Mouse (Mus musculus) heart, embryonic 15.5 days (tissue): ENCODE measurements around the gene Thsd4. TPM values are rescaled to one million over a fixed set of nuclear protein-coding genes. Genes with fewer than 3 reads are reported as not detected.

Source experiments
- ATAC-seq: fragments of 200-750 bp; cut with Nextera tagmentation; replicated peaks from 2 replicates; pipeline ENCODE4 v1.8.0; 2017; ENCODE audit warnings: low read depth, moderate TSS enrichment; ENCODE audit not compliant: insufficient number of reproducible peaks, insufficient read depth, low FRiP score
- H3K27ac ChIP-seq: fragments of 300-500 bp; sonication (generic); 2 replicates; pipeline ENCODE4 v1.5.1; 2015; ENCODE audit warnings: mild to moderate bottlenecking, inconsistent platforms
- H3K27me3 ChIP-seq: fragments of 300-500 bp; sonication (generic); 2 replicates; pipeline ENCODE4 v1.6.1; 2015; ENCODE audit warnings: inconsistent platforms
- H3K36me3 ChIP-seq: fragments of 300-500 bp; sonication (generic); 2 replicates; pipeline ENCODE4 v1.6.1; 2015; ENCODE audit warnings: mild to moderate bottlenecking, inconsistent platforms
- H3K4me1 ChIP-seq: fragments of 300-500 bp; sonication (generic); replicated peaks from 2 replicates; pipeline ENCODE4 v1.6.1; 2015; ENCODE audit warnings: inconsistent platforms
- H3K4me2 ChIP-seq: fragments of 300-500 bp; sonication (generic); 2 replicates; pipeline ENCODE4 v1.6.1; 2015; ENCODE audit warnings: inconsistent platforms, mild to moderate bottlenecking, moderate library complexity
- H3K4me3 ChIP-seq: fragments of 300-500 bp; sonication (generic); 2 replicates; pipeline ENCODE4 v1.5.1; 2015; ENCODE audit warnings: mild to moderate bottlenecking, inconsistent platforms
- H3K9ac ChIP-seq: fragments of 300-500 bp; sonication (generic); 2 replicates; pipeline ENCODE4 v1.6.1; 2015; ENCODE audit warnings: mild to moderate bottlenecking, inconsistent platforms
- H3K9me3 ChIP-seq: fragments of 300-500 bp; sonication (generic); replicated peaks from 2 replicates; pipeline ENCODE4 v1.6.1; 2016; ENCODE audit warnings: inconsistent platforms
- WGBS: fragments of 180-500 bp; shearing (Covaris S2); methylation state at CpG from one replicate; pipeline ENCODE4 v1.1.7; 2015; ENCODE audit warnings: mixed read lengths; 5-methylcytosine and 5-hydroxymethylcytosine counted together
- polyA plus RNA-seq: library from polyadenylated mRNA; unstranded; fragments of >200 nt; fragmentation: Nextera tagmentation; extraction: Ambion mirVana; gene quantifications from 2 replicates; pipeline ENCODE4 v1.2.1, GENCODE M21; 2015

The Thsd4 gene
- polyA plus RNA-seq, 1 experiment from 2014 or later, result 7.5 TPM

DNA sequence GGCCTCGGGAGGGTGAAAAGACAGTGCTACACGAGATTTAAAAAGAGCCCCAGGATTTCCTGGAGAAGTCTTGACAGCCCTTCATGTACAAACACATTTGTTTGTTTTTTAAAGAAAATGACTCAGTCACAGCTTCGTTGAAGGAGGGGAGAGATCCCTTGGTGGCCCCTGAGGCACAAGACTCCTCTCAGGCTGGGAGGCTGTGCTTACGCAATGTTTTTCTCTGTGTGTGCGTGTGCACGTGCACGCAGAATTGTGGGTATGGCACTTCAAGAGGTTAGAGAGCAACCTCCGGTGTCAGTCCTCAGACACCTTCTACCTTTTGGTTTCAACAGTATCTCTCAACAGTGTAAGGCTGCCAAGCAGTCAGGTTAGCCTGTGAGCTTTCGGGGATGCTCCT, 153.3 kb downstream of the Thsd4 start:
- Histone ChIP-seq H3K27me3 (no peaks in the 10 kb centered on the region), H3K9me3 (no peaks in the 10 kb centered on the region)

DNA sequence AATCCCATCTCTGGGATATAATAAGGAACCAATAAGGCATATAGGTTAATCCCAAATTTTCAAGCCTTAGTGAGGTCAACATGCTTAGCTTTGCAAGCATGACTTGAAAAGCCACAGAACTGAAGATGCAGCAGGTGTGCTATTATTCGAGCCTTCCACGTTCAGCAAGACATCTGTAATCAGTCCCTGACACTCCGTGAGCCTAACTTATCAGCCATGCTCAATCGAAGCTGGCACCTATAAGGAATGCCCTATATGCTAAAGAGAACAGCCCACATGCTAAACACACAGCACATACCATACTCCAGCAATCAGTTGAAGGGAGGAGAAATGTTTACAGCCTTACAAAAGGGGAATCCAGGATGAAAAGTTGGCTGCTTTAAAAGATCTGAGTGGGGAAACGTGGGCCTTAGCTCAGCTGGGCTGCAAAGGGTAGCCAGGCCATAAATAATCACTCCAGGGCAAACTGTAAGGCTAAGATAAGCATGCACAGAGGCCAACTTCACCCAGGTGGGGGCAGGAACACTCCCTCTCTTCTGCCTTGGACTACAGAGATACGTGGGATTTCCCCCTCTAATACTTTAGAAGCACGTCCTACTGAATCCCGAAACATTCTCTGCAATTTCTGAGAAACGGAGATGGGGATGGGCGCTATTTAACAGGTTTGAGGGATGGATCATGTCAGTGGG, 154.1 kb downstream of the Thsd4 start:
- no peak for ATAC-seq

More for the DNA sequence above, 153.3 kb downstream of the Thsd4 start:
- peaks cover 12% of the 10 kb centered on the region for H3K4me1 ChIP-seq
- 62% methylated on average over 9 of the region's 9 CpGs for WGBS
- no peak overlapping the region for H3K27ac ChIP-seq
- H3K4me3 ChIP-seq, result no peak overlapping the region
- H3K36me3 ChIP-seq, result no peaks in the 10 kb centered on the region
- no peak for ATAC-seq
- H3K9ac ChIP-seq, result no peak overlapping the region
- no peak overlapping the region for H3K4me2 ChIP-seq

DNA sequence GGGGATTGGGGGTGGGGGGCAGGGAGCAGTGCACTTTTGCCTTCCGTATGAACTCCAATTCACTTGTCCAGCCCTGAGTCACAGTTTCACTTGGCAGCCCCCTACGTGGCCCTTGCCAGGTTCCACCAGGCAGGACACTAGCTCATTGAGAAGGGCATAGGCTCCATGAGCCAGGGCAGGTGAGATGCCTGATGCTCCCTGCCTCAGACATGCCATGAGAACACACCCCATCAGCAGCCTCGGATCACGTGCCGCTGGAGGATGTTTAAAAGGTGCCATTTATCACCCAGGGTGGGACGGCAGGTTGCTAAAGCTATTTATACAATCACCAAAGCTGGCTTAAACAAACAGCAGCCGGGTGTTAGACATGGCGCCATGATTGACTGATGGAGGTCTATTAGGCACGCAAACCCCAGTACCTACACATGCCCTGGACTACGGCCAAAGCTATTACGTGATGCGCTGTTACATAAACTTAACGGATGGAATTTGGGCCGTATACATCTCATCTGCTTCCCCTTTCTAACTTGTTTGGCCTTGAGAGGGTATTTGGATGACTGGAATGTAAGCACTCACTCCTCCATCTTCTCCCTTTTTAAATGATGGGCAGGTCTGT, 157.6 kb downstream of the Thsd4 start:
- ATAC-seq, result no peak
- H3K36me3 ChIP-seq, result no peaks in the 10 kb centered on the region
- no peaks in the 10 kb centered on the region for H3K9me3 ChIP-seq
- no peak overlapping the region for H3K27ac ChIP-seq
- H3K4me1 ChIP-seq, result peaks cover 14% of the 10 kb centered on the region
- H3K9ac ChIP-seq, result no peak overlapping the region
- no peak overlapping the region for H3K4me2 ChIP-seq
- no peaks in the 10 kb centered on the region for H3K27me3 ChIP-seq
- no peak overlapping the region for H3K4me3 ChIP-seq
- WGBS, result 58% methylated on average over 14 of the region's 14 CpGs

More for the DNA sequence above, 154.1 kb downstream of the Thsd4 start:
- Histone ChIP-seq H3K27ac (no peak overlapping the region), H3K4me2 (no peak overlapping the region), H3K36me3 (no peaks in the 10 kb centered on the region), H3K9me3 (no peaks in the 10 kb centered on the region), H3K27me3 (no peaks in the 10 kb centered on the region), H3K4me1 (peaks cover 14% of the 10 kb centered on the region), H3K9ac (no peak overlapping the region), H3K4me3 (no peak overlapping the region)
- WGBS, result 50% methylated on average over 10 of the region's 10 CpGs

DNA sequence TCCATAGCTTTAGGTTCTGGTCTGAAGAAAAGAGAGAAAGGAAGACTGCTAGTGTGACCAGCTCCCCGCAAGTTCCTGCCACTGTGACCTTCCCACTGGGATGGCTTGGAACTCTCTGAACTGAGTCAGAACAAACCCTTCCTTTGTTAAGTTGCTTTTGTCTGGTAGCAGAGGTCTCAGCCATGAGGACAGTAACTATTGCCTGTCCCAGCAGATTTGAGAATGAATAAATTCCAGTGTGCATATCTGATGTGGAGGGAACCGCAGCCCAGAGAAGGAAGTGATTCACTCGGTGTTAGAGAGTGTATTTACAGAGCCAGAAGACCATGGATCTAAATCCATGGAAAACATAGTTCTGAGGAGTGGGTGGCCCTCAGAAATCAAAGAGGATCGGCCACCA, 169.5 kb downstream of the Thsd4 start:
- ATAC-seq, result no peak
- Histone ChIP-seq H3K4me2 (no peak overlapping the region), H3K9me3 (no peaks in the 10 kb centered on the region), H3K9ac (no peak overlapping the region), H3K27me3 (no peaks in the 10 kb centered on the region), H3K4me3 (no peak overlapping the region), H3K27ac (no peak overlapping the region), H3K36me3 (no peaks in the 10 kb centered on the region), H3K4me1 (no peaks in the 10 kb centered on the region)
- WGBS, result 71% methylated on average over 4 of the region's 4 CpGs

DNA sequence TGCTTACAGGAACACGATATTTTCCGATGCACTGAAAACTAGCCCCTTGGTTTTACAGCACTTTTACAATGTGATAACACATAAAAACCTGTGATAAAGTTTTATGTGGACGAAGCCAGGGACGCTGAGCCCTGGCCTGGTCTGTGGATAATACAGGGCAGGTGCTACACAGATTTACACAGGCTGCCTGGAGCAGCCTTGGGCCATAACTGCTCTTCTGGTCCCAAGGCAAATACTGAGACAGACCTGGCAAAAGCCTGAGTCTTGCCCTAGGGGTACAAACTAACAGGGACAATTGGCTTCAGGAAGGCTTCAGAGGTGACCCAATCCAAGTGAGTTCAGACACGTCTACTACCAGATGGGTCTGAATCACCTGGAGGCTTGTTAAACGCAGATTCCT, 170.7 kb downstream of the Thsd4 start:
- H3K36me3 ChIP-seq, result no peaks in the 10 kb centered on the region
- WGBS, result 85% methylated on average over 6 of the region's 6 CpGs
- no peak for ATAC-seq
- no peak overlapping the region for H3K27ac ChIP-seq
- no peaks in the 10 kb centered on the region for H3K9me3 ChIP-seq
- H3K9ac ChIP-seq, result no peak overlapping the region
- no peaks in the 10 kb centered on the region for H3K4me1 ChIP-seq
- H3K4me2 ChIP-seq, result no peak overlapping the region
- no peaks in the 10 kb centered on the region for H3K27me3 ChIP-seq
- no peak overlapping the region for H3K4me3 ChIP-seq

DNA sequence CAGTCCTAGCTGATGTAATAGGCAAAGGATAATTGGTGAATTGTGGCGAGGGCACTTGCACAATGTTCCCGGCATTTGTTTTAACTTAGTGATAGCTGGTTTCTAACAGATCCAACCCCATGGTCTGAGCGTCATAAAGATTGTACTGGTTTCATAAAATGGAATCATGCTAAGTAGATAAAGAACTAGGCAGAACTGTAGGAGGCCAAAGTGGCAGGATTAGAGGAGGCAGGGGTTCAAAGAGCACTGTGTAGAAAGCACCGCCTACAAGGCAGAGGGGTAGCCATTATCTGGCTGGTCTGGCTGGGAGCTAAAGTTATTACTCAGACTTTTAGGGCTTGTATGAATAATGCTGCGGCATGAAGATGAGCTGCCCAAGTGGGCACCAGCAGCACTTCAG, 185.7 kb downstream of the Thsd4 start:
- H3K36me3 ChIP-seq, result no peaks in the 10 kb centered on the region
- H3K4me3 ChIP-seq, result no peak overlapping the region
- ATAC-seq, result no peak
- H3K27me3 ChIP-seq, result no peaks in the 10 kb centered on the region
- H3K27ac ChIP-seq, result no peak overlapping the region
- H3K9ac ChIP-seq, result no peak overlapping the region
- no peak overlapping the region for H3K4me2 ChIP-seq
- 85% methylated on average over 5 of the region's 5 CpGs for WGBS
- no peaks in the 10 kb centered on the region for H3K9me3 ChIP-seq
- H3K4me1 ChIP-seq, result peaks cover 5% of the 10 kb centered on the region

DNA sequence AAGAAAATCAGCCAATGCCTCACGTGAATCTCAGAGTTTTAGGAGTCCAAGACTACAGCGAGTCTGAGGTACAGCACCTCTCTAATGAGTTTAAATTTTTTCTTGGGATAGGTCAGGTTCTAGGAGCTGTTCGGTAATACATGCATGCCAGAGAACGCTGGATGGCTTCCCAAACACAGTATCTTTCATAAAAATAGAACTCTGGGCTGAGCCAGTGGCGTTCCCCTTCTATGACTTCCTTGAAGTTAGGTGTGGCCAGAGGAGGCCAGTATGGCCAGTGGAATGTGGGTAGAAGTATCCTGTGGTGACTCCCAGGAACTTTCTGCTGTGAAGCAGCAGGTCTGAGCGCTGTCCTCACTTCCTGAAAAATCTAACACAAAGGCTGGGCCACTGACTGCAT, 186.4 kb downstream of the Thsd4 start:
- Histone ChIP-seq H3K36me3 (no peaks in the 10 kb centered on the region), H3K9me3 (no peaks in the 10 kb centered on the region), H3K9ac (no peak overlapping the region), H3K4me3 (no peak overlapping the region), H3K4me2 (no peak overlapping the region), H3K27ac (no peak overlapping the region), H3K4me1 (peaks cover 5% of the 10 kb centered on the region), H3K27me3 (no peaks in the 10 kb centered on the region)
- ATAC-seq, result no peak
- WGBS, result 46% methylated on average over 6 of the region's 6 CpGs

DNA sequence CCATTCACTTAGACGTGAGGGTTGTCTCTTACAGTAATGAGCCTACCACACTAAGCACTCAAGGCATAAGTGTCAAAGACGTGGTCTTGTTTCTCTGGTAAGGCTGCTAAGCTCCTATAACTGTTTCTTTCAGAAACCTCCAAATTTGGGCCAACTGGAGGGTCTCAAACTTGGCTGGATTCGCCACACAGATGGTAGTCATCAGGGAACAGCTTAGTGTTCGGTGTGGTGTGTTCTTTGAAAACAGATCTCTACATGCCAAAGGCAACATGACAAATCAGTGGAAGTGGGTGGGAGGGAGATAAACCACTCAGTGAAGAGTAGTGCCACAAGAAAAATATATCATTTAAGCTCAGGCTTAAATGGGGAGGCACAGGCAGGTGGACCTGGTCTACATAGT, 191.9 kb downstream of the Thsd4 start:
- no peak for ATAC-seq
- Histone ChIP-seq H3K4me2 (no peak overlapping the region), H3K36me3 (no peaks in the 10 kb centered on the region), H3K27ac (no peak overlapping the region), H3K4me3 (no peak overlapping the region), H3K9ac (no peak overlapping the region), H3K9me3 (no peaks in the 10 kb centered on the region), H3K27me3 (no peaks in the 10 kb centered on the region), H3K4me1 (peaks cover 5% of the 10 kb centered on the region)
- WGBS, result 71% methylated on average over 4 of the region's 4 CpGs

DNA sequence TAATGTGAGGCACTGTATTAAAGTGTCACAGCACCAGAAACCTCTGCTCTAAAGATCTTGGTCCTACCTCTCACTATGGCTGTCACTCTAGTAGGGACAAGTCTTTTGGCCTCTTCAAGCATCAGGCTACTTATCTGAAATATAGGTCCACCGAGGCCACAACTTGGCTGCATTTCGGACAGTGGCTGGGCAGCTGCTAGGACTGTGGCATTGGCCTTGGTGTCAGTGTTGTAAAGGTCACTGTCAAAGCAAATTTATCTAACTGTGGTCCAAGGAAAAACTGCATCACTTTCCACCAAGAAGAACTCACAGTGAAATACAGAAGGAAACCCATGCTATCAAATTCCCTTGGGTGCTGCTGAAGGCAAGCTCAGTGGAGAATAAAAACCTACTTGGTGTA, 197.1 kb downstream of the Thsd4 start:
- Histone ChIP-seq H3K4me1 (peaks cover 7% of the 10 kb centered on the region), H3K4me2 (no peak overlapping the region), H3K27ac (no peak overlapping the region), H3K4me3 (no peak overlapping the region), H3K9me3 (no peaks in the 10 kb centered on the region), H3K9ac (no peak overlapping the region), H3K27me3 (no peaks in the 10 kb centered on the region), H3K36me3 (no peaks in the 10 kb centered on the region)
- ATAC-seq, result no peak
- 70% methylated on average over 2 of the region's 2 CpGs for WGBS

DNA sequence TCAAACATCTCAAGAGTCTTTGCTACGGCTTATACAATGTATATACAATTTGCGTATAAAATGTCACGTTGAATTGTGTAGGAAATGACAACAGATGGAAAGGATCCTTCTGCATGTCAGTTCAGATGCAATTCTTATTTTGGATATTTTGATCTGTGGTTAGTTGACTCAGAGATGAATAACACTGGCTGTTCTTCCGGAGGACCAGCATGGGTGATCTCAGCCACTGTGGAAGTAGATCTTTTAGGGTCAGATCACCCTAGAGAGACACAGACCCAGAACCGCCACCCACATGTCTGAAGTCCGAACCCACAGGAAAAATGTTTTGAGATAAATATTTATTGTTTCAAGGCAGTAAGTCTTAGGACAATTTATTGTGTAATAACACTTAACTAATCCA, 198.4 kb downstream of the Thsd4 start:
- H3K27ac ChIP-seq, result no peak overlapping the region

DNA sequence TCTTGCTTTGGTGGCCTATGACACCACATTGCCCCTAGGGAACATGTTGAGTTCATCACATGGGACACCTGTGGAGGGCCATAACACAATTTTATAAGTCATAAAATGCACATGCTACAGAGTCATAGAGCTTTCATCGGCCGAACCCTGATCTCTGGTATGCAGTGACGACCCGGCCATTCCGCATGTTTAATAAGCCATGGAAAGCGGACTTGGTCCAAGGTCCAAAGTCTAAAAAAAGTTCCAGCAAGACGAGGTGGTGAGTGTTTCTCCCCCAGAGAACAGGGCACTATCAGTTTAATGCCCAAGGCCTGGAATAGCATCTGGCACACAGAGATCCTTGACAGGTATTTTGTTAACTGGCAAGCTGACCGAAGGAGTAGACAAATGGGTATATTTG, 204.6 kb downstream of the Thsd4 start:
- peaks cover 10% of the 10 kb centered on the region for H3K4me1 ChIP-seq
- H3K36me3 ChIP-seq, result no peaks in the 10 kb centered on the region
- no peak overlapping the region for H3K4me3 ChIP-seq
- no peaks in the 10 kb centered on the region for H3K27me3 ChIP-seq
- H3K27ac ChIP-seq, result peak overlapping the region; percentile 36
- H3K9me3 ChIP-seq, result no peaks in the 10 kb centered on the region
- WGBS, result 62% methylated on average over 8 of the region's 8 CpGs
- H3K9ac ChIP-seq, result no peak overlapping the region
- H3K4me2 ChIP-seq, result no peak overlapping the region
- ATAC-seq, result no peak

More for the DNA sequence above, 198.4 kb downstream of the Thsd4 start:
- Histone ChIP-seq H3K4me2 (no peak overlapping the region), H3K36me3 (no peaks in the 10 kb centered on the region), H3K4me3 (no peak overlapping the region), H3K27me3 (no peaks in the 10 kb centered on the region), H3K4me1 (peaks cover 7% of the 10 kb centered on the region), H3K9me3 (no peaks in the 10 kb centered on the region), H3K9ac (no peak overlapping the region)
- WGBS, result 88% methylated on average over 6 of the region's 6 CpGs
- ATAC-seq, result no peak

DNA sequence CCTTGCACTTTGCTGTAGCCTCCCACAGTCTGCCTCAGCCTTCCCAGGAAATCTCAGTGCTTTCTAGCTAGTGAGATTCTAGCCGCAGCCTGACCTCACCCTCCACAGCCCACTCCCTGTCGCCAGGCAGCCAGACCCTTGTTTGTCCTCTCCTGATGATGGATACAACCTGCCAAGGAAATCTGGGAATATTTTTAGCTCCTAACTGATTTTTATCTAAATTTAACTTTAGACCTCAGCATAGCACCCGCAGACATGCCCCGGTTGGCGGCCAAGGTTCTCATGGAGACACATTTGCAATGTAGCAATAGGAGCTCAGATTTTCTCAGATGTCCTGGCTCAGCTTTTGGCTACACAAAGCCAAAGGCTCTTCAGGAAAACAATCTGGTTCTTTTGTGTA, 205.3 kb downstream of the Thsd4 start:
- no peak overlapping the region for H3K4me3 ChIP-seq
- no peak overlapping the region for H3K4me2 ChIP-seq
- no peaks in the 10 kb centered on the region for H3K27me3 ChIP-seq
- ATAC-seq, result no peak
- peak overlapping the region; percentile 36 for H3K27ac ChIP-seq
- H3K4me1 ChIP-seq, result peaks cover 10% of the 10 kb centered on the region
- H3K9me3 ChIP-seq, result no peaks in the 10 kb centered on the region
- WGBS, result 27% methylated on average over 5 of the region's 5 CpGs
- H3K9ac ChIP-seq, result no peak overlapping the region
- H3K36me3 ChIP-seq, result no peaks in the 10 kb centered on the region
